Comparison of ENCODE assay signal across 7 mouse cellular contexts in genomic region chr16:20701729-20702521, GRCm38 (mm10). TPM values are rescaled to one million over a fixed set of nuclear protein-coding genes. Genes with fewer than 3 reads are reported as not detected.
A peak's percentile ranks its signal among the peaks of the same experiment; 100 is the strongest.
DNase-seq lines count a peak whose midpoint lies in the region; ATAC-seq and TF ChIP-seq lines count a peak whose summit lies in the region.

No protein-coding gene starts in this region.

- 45% methylated on average over 12 of the region's 12 CpGs for WGBS in liver, embryonic 11.5 days
- 24% methylated on average over 12 of the region's 12 CpGs for WGBS in forebrain, embryonic 10.5 days
- WGBS in limb, embryonic 14.5 days: 21% methylated on average over 12 of the region's 12 CpGs
- 27% methylated on average over 11 of the region's 12 CpGs for WGBS in stomach, embryonic 15.5 days

- ATAC-seq in liver, embryonic 11.5 days (replicated peaks; ENCODE audit: low FRiP score): no peak
- ATAC-seq in limb, embryonic 14.5 days (ENCODE audit: low FRiP score, low read depth): peak; percentile 31; the same call in 1 of the 2 replicates
- ATAC-seq in stomach, embryonic 15.5 days (ENCODE audit: insufficient read depth, low FRiP score, low read depth): no peak
- ATAC-seq in erythroid progenitor cell, adult 5-6 weeks (replicated peaks; ENCODE audit: low FRiP score, poor library complexity, severe bottlenecking): no peak

- no peak for TF ChIP-seq POLR2A in limb, embryonic 14.5 days (IDR thresholded peaks at IDR 0.05; ENCODE audit: borderline replicate concordance, extremely low read depth, insufficient read depth, insufficient read length)

- peak overlapping the region; percentile 91 for H3K27ac ChIP-seq in liver, embryonic 11.5 days (ENCODE audit: low read depth, low read length)
- peak overlapping the region; percentile 83 for H3K27ac ChIP-seq in forebrain, embryonic 10.5 days
- peak overlapping the region; percentile 5 for H3K27ac ChIP-seq in limb, embryonic 14.5 days (replicated peaks; ENCODE audit: low read depth, low read length)
- H3K27ac ChIP-seq in stomach, embryonic 15.5 days: peak overlapping the region; percentile 40; the same call in 1 of the 2 replicates

- H3K9ac ChIP-seq in liver, embryonic 11.5 days (ENCODE audit: low read depth, low read length): 0 out of 2 replicates have a peak overlapping the region, but pooled peaks have one; percentile 4
- H3K9ac ChIP-seq in limb, embryonic 14.5 days (ENCODE audit: low read depth, low read length, severe bottlenecking): peak overlapping the region; percentile 29
- H3K9ac ChIP-seq in stomach, embryonic 15.5 days: no peak overlapping the region

- no peak overlapping the region for H3K4me3 ChIP-seq in liver, embryonic 11.5 days (ENCODE audit: low read depth, low read length)
- peak overlapping the region; percentile 27 for H3K4me3 ChIP-seq in forebrain, embryonic 10.5 days
- H3K4me3 ChIP-seq in limb, embryonic 14.5 days (replicated peaks; ENCODE audit: low read length): no peak overlapping the region
- no peak overlapping the region for H3K4me3 ChIP-seq in stomach, embryonic 15.5 days (replicated peaks)

- no peaks in the 10 kb centered on the region for H3K9me3 ChIP-seq in liver, embryonic 11.5 days (ENCODE audit: control insufficient read depth, low read length)
- H3K9me3 ChIP-seq in forebrain, embryonic 10.5 days: no peaks in the 10 kb centered on the region
- no peaks in the 10 kb centered on the region for H3K9me3 ChIP-seq in limb, embryonic 14.5 days (ENCODE audit: control insufficient read depth, low read length)
- H3K9me3 ChIP-seq in stomach, embryonic 15.5 days: no peaks in the 10 kb centered on the region

- no peak for DNase-seq in liver, embryonic 11.5 days (ENCODE audit: low spot score)
- DNase-seq in liver: no peak
- DNase-seq in forebrain, embryonic 10.5 days (ENCODE audit: extremely low spot score, low spot score): no peak
- DNase-seq in limb, embryonic 14.5 days (ENCODE audit: low spot score): no peak
- no peak for DNase-seq in yolk sac, embryonic 10.5 days (ENCODE audit: low spot score)

- H3K27me3 ChIP-seq in liver, embryonic 11.5 days (replicated peaks; ENCODE audit: control insufficient read depth, insufficient read depth, low read length): no peaks in the 10 kb centered on the region
- H3K27me3 ChIP-seq in forebrain, embryonic 10.5 days (ENCODE audit: poor library complexity, severe bottlenecking): 0 out of 2 replicates have a peak, but pooled peaks cover 4% of the 10 kb centered on the region
- H3K27me3 ChIP-seq in limb, embryonic 14.5 days (ENCODE audit: control insufficient read depth, insufficient read depth, low read length): no peaks in the 10 kb centered on the region
- H3K27me3 ChIP-seq in stomach, embryonic 15.5 days (replicated peaks): no peaks in the 10 kb centered on the region

- peak overlapping the region; percentile 56 for H3K4me2 ChIP-seq in liver, embryonic 11.5 days
- H3K4me2 ChIP-seq in limb, embryonic 14.5 days (replicated peaks; ENCODE audit: low read depth, low read length, severe bottlenecking): peak overlapping the region; percentile 15; the same call in 1 of the 2 replicates
- 0 out of 2 replicates have a peak overlapping the region, but pooled peaks have one; percentile 1 for H3K4me2 ChIP-seq in stomach, embryonic 15.5 days

- peaks cover 53% of the 10 kb centered on the region for H3K4me1 ChIP-seq in liver, embryonic 11.5 days (replicated peaks; ENCODE audit: control insufficient read depth, insufficient read depth, low read length)
- peaks cover 55% of the 10 kb centered on the region for H3K4me1 ChIP-seq in forebrain, embryonic 10.5 days
- peaks cover 14% of the 10 kb centered on the region for H3K4me1 ChIP-seq in limb, embryonic 14.5 days (ENCODE audit: control insufficient read depth, insufficient read depth, low read length)
- peaks cover 15% of the 10 kb centered on the region for H3K4me1 ChIP-seq in stomach, embryonic 15.5 days

- peaks cover 4% of the 10 kb centered on the region for H3K36me3 ChIP-seq in liver, embryonic 11.5 days (ENCODE audit: control insufficient read depth, insufficient read depth, low read length)
- H3K36me3 ChIP-seq in forebrain, embryonic 10.5 days (replicated peaks): peaks cover 53% of the 10 kb centered on the region
- H3K36me3 ChIP-seq in limb, embryonic 14.5 days (ENCODE audit: control insufficient read depth, insufficient read depth, low read length): peaks cover 36% of the 10 kb centered on the region
- H3K36me3 ChIP-seq in stomach, embryonic 15.5 days: peaks cover 9% of the 10 kb centered on the region; the same call in 1 of the 2 replicates

RNA-seq across cellular contexts. Expression of gene Fam131a, which starts 8.9 kb away (rescaled TPM):
- 2.1 TPM in 2 replicates for polyA plus RNA-seq in liver, embryonic 11.5 days (2014; fragmentation: Nextera tagmentation; extraction: Ambion mirVana)
- 6.3 and 7.1 TPM in 2 replicates for polyA plus RNA-seq in forebrain, embryonic 10.5 days (2016; fragmentation: Nextera tagmentation; extraction: Ambion mirVana)
- polyA plus RNA-seq in limb, embryonic 14.5 days (2012; rRNA removed): 15.6 and 21.3 TPM in 2 replicates
- polyA plus RNA-seq in limb, embryonic 14.5 days (2014; fragmentation: Nextera tagmentation; extraction: Ambion mirVana): 10.3 and 11.0 TPM in 2 replicates
- polyA plus RNA-seq in stomach, embryonic 15.5 days (2015; fragmentation: Nextera tagmentation; extraction: Ambion mirVana): 8.5 and 9.1 TPM in 2 replicates
- total RNA-seq in erythroid progenitor cell, adult 5-6 weeks (2015; ENCODE audit: low replicate concordance): not detected in 2 replicates
- total RNA-seq in erythroid progenitor cell, adult 5-6 weeks (2017; ENCODE audit: low replicate concordance): not detected in 2 replicates

RNA-seq across cellular contexts. Expression of gene Polr2h, which starts 15.5 kb away (rescaled TPM):
- 124 and 127 TPM in 2 replicates for polyA plus RNA-seq in liver, embryonic 11.5 days (2014; fragmentation: Nextera tagmentation; extraction: Ambion mirVana)
- polyA plus RNA-seq in forebrain, embryonic 10.5 days (2016; fragmentation: Nextera tagmentation; extraction: Ambion mirVana): 155 and 163 TPM in 2 replicates
- polyA plus RNA-seq in limb, embryonic 14.5 days (2012; rRNA removed): 65.1 and 77.0 TPM in 2 replicates
- polyA plus RNA-seq in limb, embryonic 14.5 days (2014; fragmentation: Nextera tagmentation; extraction: Ambion mirVana): 112 and 121 TPM in 2 replicates
- 95.7 and 97.3 TPM in 2 replicates for polyA plus RNA-seq in stomach, embryonic 15.5 days (2015; fragmentation: Nextera tagmentation; extraction: Ambion mirVana)
- 2.9 and 10.5 TPM in 2 replicates for total RNA-seq in erythroid progenitor cell, adult 5-6 weeks (2015; ENCODE audit: low replicate concordance)
- total RNA-seq in erythroid progenitor cell, adult 5-6 weeks (2017; ENCODE audit: low replicate concordance): 5.8 and 11.2 TPM in 2 replicates

RNA-seq across cellular contexts. Expression of gene Clcn2, which starts 15.6 kb away (rescaled TPM):
- polyA plus RNA-seq in liver, embryonic 11.5 days (2014; fragmentation: Nextera tagmentation; extraction: Ambion mirVana): 14.4 and 15.3 TPM in 2 replicates
- 11.4 and 12.5 TPM in 2 replicates for polyA plus RNA-seq in forebrain, embryonic 10.5 days (2016; fragmentation: Nextera tagmentation; extraction: Ambion mirVana)
- 72.9 and 102 TPM in 2 replicates for polyA plus RNA-seq in limb, embryonic 14.5 days (2012; rRNA removed)
- polyA plus RNA-seq in limb, embryonic 14.5 days (2014; fragmentation: Nextera tagmentation; extraction: Ambion mirVana): 17.1 and 21.6 TPM in 2 replicates
- polyA plus RNA-seq in stomach, embryonic 15.5 days (2015; fragmentation: Nextera tagmentation; extraction: Ambion mirVana): 15.3 and 20.2 TPM in 2 replicates
- 11.5 and 21.0 TPM in 2 replicates for total RNA-seq in erythroid progenitor cell, adult 5-6 weeks (2015; ENCODE audit: low replicate concordance)
- 9.9 and 10.7 TPM in 2 replicates for total RNA-seq in erythroid progenitor cell, adult 5-6 weeks (2017; ENCODE audit: low replicate concordance)

RNA-seq across cellular contexts. Expression of gene Chrd, which starts 31.0 kb away (rescaled TPM):
- polyA plus RNA-seq in liver, embryonic 11.5 days (2014; fragmentation: Nextera tagmentation; extraction: Ambion mirVana): 0.77 and 0.93 TPM in 2 replicates
- polyA plus RNA-seq in forebrain, embryonic 10.5 days (2016; fragmentation: Nextera tagmentation; extraction: Ambion mirVana): 0.87 and 1.2 TPM in 2 replicates
- polyA plus RNA-seq in limb, embryonic 14.5 days (2012; rRNA removed): 38.9 and 47.1 TPM in 2 replicates
- 11.5 and 11.6 TPM in 2 replicates for polyA plus RNA-seq in limb, embryonic 14.5 days (2014; fragmentation: Nextera tagmentation; extraction: Ambion mirVana)
- 4.0 and 4.7 TPM in 2 replicates for polyA plus RNA-seq in stomach, embryonic 15.5 days (2015; fragmentation: Nextera tagmentation; extraction: Ambion mirVana)
- total RNA-seq in erythroid progenitor cell, adult 5-6 weeks (2015; ENCODE audit: low replicate concordance): not detected in 2 replicates
- not detected in 2 replicates for total RNA-seq in erythroid progenitor cell, adult 5-6 weeks (2017; ENCODE audit: low replicate concordance)

RNA-seq across cellular contexts. Expression of gene Thpo, which starts 32.4 kb away (rescaled TPM):
- 4.1 and 4.3 TPM in 2 replicates for polyA plus RNA-seq in liver, embryonic 11.5 days (2014; fragmentation: Nextera tagmentation; extraction: Ambion mirVana)
- polyA plus RNA-seq in forebrain, embryonic 10.5 days (2016; fragmentation: Nextera tagmentation; extraction: Ambion mirVana): 0.31 and 0.46 TPM in 2 replicates
- 3.8 and 4.5 TPM in 2 replicates for polyA plus RNA-seq in limb, embryonic 14.5 days (2012; rRNA removed)
- polyA plus RNA-seq in limb, embryonic 14.5 days (2014; fragmentation: Nextera tagmentation; extraction: Ambion mirVana): 0.78 and 1.4 TPM in 2 replicates
- polyA plus RNA-seq in stomach, embryonic 15.5 days (2015; fragmentation: Nextera tagmentation; extraction: Ambion mirVana): 1.0 and 1.1 TPM in 2 replicates
- not detected in 2 replicates for total RNA-seq in erythroid progenitor cell, adult 5-6 weeks (2015; ENCODE audit: low replicate concordance)
- not detected in 2 replicates for total RNA-seq in erythroid progenitor cell, adult 5-6 weeks (2017; ENCODE audit: low replicate concordance)

Comparison
In these comparisons a context has a peak if more than half of its experiments do, and no peak if none do; other contexts are left out.
1. H3K27ac ChIP-seq: peak in every context shown above with its lines; median percentile 91 in liver, embryonic 11.5 days; 83 in forebrain, embryonic 10.5 days; 40 in stomach, embryonic 15.5 days; 5 in limb, embryonic 14.5 days.
2. H3K4me2 ChIP-seq: peak in every context shown above with its lines; median percentile 56 in liver, embryonic 11.5 days; 15 in limb, embryonic 14.5 days; 1 in stomach, embryonic 15.5 days.